Mouse (Mus musculus): ENCODE data around the gene Alox12.

The Alox12 gene

DNA sequence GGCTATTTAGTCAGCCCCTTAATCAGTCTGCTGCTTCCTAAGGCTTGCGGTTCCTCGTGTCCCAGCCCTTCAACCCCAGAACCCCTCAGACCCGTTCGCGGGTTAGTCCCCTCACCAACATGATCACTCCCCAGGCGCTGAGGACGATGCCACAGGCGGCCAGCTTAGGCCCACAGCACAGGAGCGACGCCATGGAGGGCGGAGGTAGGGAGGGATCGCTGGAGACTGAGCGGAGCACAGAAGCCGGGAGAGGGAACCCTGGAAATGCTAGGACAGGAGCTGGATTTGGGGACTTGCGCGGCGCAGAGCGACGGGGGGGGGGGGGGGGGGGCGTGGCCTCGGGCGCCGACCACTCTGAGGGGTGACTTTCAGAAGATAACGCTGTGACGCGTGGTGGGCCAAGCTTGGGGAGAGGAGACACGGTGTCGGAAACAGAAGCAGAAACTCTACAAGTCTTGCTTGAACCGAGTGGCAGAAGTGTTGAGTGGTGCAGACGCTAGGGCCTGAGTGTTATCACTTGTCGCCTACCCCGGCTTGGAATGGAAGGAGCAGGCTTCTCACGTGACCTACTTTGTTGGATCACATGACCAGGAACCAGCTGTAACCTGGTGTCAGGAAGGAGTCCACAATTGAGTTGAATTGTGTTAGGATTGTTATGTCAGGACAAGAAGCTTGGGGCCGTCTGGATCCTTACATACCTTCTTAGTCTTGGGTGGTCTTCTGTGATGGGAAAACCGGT lies 15.4 kb downstream of the Alox12 start, which contains the start of the genes Gm21988 and Rnasek:
Gene Gm21988 (minus strand): TSS at position 290 of the 739 bp plus-strand sequence.
Gene Rnasek (minus strand): TSS at position 302 of the 739 bp plus-strand sequence.
- peak; percentile 83 for DNase-seq (ENCODE audit: low read depth, low spot score)

DNA sequence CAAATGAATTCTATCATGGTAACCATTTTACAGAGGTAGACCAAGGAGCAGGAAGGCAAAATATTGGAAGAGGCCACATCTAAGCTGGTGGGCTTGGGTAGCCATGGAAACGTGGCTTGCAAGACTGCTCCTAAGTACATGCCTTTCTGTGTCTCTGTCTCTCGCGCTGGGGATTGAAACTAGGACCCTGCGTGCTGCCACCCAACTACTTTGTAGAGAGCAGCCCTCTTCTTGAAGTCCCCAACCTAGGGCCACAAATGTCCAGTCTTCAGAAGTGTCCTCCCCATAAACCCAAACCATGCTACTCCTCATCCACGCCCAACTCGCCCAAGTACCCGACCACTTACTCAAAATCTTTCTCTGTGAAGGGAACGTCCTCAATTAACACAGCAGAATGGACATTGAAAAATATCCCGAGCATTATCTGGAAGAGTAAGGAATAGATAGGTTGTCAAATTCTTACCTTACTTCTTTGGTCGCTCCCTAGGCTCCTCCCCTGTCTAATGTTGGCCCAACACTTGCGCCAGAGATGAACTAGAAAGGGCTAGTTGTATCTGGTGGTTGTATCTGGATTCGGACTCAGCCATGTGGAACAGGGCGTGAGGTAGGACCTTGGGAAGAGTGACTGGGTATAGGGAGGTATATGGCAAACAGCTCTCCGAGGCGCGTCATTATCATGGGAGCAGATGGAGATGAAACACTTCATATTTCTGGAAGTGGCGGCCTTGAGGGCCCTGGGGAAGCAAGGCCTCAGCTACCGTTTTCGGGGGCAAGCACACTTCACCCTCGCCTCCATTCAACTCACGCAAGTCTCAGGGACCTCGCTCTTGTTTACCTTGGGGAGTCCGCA lies 16.3 kb downstream of the Alox12 start:
- no peak for DNase-seq (ENCODE audit: low read depth, low spot score)

GRCm38 (mm10) chr11:70237457-70238167 lies 17.5 kb downstream of the Alox12 start, which contains the start of gene 0610010K14Rik:
Gene 0610010K14Rik (minus strand): TSS chr11:70237914.
- DNase-seq (ENCODE audit: low read depth, low spot score) = peak; percentile 97

GRCm38 (mm10) chr11:70236717-70237116 lies 18.4 kb downstream of the Alox12 start:
- no peak for DNase-seq (ENCODE audit: low read depth, low spot score)

DNA sequence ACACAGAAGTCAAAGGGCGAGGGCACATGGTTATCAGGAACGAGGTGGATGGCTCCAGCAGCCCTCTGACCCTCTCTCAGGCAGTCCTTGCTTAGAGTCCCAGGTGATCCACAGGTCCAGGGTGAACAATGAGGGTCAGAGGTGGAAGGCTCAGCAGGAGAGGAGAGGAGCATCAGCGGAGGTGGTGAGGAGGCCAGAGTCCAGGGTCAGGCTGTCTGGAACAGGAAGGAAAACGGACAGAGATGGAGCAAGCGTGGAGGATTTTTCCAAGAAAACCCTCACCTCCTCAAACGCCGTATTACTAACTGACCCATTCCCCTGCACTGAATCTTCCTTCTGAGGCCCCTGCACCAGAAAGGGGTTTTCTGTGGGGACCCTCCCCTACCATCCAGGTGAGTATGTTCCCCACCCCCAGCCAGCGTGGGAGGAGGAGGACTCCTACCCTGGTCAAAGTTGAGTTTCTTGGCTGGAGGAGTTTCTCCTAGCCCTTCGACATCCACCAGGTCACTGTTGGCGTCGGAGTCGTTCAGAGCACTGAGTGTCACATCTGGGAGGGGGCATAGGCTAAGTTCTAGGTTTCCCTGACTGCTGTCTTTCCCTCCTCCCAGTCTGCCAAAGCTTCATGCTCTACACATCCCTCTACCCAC lies 19.8 kb downstream of the Alox12 start:
- no peak for DNase-seq (ENCODE audit: low read depth, low spot score)

DNA sequence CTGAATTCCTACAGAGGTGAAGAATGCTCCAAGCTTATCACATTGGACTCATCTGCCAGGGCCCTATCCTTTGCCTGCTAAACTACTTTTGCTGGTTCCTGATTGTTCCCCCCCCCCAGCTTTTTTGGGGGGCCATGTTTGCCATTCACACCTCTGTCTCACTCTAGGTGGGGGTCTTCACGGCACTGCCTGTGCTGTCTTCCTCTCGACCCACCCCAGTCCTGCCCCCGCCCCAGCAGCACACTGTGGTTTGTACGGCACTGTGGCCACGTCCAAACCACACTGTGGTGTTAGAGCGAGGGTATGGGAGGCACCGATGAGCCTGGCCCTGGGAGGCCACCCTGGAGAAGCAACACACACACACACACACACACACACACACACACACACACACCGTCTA lies 20.7 kb downstream of the Alox12 start:
- DNase-seq (ENCODE audit: low read depth, low spot score) = no peak

DNA sequence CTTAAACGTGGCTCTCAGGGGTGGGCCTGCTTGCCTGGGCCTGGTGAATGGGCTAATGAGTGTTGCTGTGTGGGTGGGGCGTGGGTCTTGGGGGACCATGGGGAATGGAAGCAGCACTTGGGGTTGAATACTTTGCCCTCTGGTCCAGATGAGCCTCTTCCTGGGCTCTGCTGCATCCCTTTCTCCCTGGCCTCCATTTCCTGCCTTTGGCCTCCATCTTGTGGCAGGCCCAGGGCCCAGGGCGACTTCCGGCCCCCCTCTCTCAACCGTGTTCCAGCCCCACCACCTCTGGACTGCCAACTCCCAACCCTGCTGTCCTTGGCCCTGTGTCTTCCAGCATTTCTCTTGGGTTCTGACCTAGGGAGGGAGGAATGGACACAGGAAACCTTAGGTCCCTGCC lies 21.1 kb downstream of the Alox12 start:
- DNase-seq (ENCODE audit: low read depth, low spot score) = no peak

DNA sequence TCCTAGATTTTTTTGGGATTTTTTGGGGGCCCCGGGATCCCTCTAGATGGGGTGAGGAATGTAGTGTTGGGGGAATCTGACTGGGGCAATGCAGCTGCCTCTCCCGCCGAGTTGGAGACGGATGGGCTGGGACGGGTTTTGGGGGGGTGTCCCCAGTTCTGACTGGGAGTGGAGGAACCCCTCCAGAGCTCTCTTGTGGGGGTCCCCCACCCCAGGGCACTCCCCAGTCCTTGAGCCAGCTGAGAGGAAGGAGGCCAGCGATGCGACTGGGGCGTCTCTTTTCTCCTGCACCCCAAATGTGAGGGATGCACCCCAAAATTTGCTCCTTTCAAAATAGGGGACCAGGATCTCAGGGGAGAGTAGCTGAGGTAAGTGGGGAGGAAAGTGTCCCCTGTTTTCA lies 22.1 kb downstream of the Alox12 start:
- DNase-seq (ENCODE audit: low read depth, low spot score) = no peak

DNA sequence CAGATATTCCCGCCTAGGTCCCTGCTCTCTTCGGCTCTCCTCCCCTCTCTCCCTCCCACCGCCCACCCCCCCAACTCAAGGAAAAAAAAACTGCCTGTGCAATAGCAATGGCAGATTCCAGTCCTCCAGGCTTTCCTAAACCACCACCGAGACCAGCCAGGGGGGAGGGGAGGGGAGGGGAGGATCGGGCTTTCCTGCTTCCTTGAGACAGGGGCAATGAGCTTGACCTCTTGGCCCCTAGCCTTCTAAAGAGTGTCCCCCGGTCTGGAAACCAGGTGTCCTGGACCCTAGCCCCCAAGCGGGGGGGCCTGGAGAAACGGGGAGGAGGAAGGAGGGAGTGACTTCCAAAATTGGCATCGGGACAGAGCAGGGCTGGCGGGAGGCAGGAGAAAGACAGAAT lies 22.6 kb downstream of the Alox12 start:
- DNase-seq (ENCODE audit: low read depth, low spot score) = peak; percentile 68

- peak; percentile 88 for DNase-seq (ENCODE audit: low read depth, low spot score)
Observed at GRCm38 (mm10) chr11:70230239-70230727, 24.9 kb downstream of the Alox12 start.

GRCm38 (mm10) chr11:70229260-70230010 lies 25.7 kb downstream of the Alox12 start, which contains the start of gene Bcl6b:
Gene Bcl6b (minus strand): TSS chr11:70229798.
- DNase-seq (ENCODE audit: low read depth, low spot score) = no peak

- DNase-seq (ENCODE audit: low read depth, low spot score) = peak; percentile 87
Observed at GRCm38 (mm10) chr11:70228828-70229227, 26.3 kb downstream of the Alox12 start.

GRCm38 (mm10) chr11:70227661-70228245 lies 27.4 kb downstream of the Alox12 start:
- no peak for DNase-seq (ENCODE audit: low read depth, low spot score)

DNA sequence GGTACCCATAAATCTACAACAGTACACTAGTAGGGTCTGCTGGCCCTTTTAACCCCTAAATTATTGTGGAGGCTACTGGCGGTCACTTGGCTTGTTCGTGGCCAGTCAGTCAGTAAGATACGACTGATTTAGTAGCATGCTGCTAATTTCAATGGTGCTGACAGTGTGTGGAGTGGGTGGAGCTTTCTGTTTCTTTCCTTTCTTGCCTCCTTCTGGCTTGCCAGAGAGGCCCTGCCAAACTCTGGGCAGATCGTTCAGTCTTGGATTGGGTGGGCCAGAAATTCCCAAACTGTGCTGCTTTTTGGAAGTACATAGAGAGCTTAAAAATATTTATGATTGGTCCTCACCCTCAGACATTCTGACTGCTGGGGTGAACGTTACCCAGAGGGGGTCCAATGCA lies 28.0 kb downstream of the Alox12 start:
- no peak for DNase-seq (ENCODE audit: low read depth, low spot score)

GRCm38 (mm10) chr11:70226602-70226890 lies 28.6 kb downstream of the Alox12 start:
- no peak for DNase-seq (ENCODE audit: low read depth, low spot score)

GRCm38 (mm10) chr11:70225798-70226601 lies 29.2 kb downstream of the Alox12 start:
- no peak for DNase-seq (ENCODE audit: low read depth, low spot score)

GRCm38 (mm10) chr11:70223724-70224123 lies 31.4 kb downstream of the Alox12 start:
- no peak for DNase-seq (ENCODE audit: low read depth, low spot score)

DNA sequence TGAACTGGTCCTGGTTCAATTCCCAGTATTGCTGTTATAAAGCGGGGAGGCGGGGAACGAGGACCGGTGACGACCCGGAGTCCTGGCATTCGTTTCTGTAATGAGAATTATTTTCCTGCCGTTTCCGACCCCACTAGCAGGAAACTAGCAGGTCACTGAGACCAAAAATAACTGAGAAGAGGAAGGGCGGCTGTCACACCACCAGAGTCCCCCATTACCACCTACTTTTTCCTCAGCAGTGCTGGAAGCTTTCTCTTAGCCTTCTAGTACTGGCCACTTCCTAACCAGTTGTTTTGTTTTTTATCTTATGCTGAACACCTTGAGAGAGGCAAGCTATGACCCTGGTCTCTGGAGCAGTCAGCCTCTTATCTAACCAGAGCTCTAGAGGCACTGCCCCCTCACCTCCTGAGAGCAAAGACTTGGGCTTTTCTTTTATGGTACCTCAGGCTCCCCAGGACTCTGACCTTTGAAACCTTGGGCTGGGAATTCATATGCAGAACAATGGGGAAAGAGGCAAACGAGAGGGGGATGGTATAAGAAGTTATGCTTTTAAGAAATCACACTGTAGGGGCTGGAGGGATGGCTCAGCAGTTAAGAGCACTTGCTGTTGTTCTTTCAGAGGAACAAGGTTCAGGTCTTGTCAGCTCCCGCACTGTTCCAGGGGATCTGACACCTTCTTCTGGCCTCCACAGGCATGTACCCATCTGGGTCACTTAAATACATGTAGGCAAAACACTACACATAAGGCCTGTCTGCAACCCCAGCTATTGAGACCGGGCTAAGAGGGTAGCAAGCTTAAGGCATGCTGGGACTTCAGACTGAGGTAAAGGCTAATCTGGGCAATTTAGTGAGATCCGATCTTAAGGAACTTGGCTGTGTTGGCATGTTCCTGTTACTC lies 33.3 kb downstream of the Alox12 start:
- no peak for DNase-seq (ENCODE audit: low read depth, low spot score)

Data from mesoderm, embryonic 11.5 days (tissue).